Mouse (Mus musculus): Measurements from ENCODE around the gene Rnft2. TPM values are rescaled to one million over a fixed set of nuclear protein-coding genes. Genes with fewer than 3 reads are reported as not detected.

The Rnft2 gene
- polyA plus RNA-seq, 1 experiment from 2014 or later: 9.8 TPM

- H3K36me3 ChIP-seq: peaks cover 18% of the 10 kb centered on the region
- ATAC-seq (ENCODE audit: low FRiP score): no peak
- H3K27me3 ChIP-seq: 0 out of 2 replicates have a peak, but pooled peaks cover 20% of the 10 kb centered on the region
- peaks cover 20% of the 10 kb centered on the region for H3K4me1 ChIP-seq (replicated peaks)
- no peak overlapping the region for H3K4me3 ChIP-seq
- H3K4me2 ChIP-seq: no peak overlapping the region
- no peak overlapping the region for H3K9ac ChIP-seq
- H3K9me3 ChIP-seq: no peaks in the 10 kb centered on the region
- no peak overlapping the region for H3K27ac ChIP-seq
- WGBS: 40% methylated on average over 8 of the region's 8 CpGs
Observed at GRCm38 (mm10) chr5:118266309-118266708, 21.4 kb upstream of the Rnft2 start.

GRCm38 (mm10) chr5:118265366-118265765 is 20.4 kb upstream of the Rnft2 start:
- Histone ChIP-seq H3K4me2 (no peak overlapping the region), H3K4me1 (replicated peaks) (peaks cover 17% of the 10 kb centered on the region), H3K4me3 (no peak overlapping the region), H3K27ac (no peak overlapping the region), H3K9ac (no peak overlapping the region), H3K36me3 (peaks cover 28% of the 10 kb centered on the region), H3K27me3 (0 out of 2 replicates have a peak, but pooled peaks cover 12% of the 10 kb centered on the region), H3K9me3 (no peaks in the 10 kb centered on the region)
- no peak for ATAC-seq (ENCODE audit: low FRiP score)
- WGBS: 88% methylated on average over 5 of the region's 5 CpGs

- H3K4me1 ChIP-seq (replicated peaks): peaks cover 15% of the 10 kb centered on the region
- H3K9me3 ChIP-seq: no peaks in the 10 kb centered on the region
- no peak overlapping the region for H3K27ac ChIP-seq
- H3K4me2 ChIP-seq: no peak overlapping the region
- peaks cover 39% of the 10 kb centered on the region for H3K36me3 ChIP-seq
- 0 out of 2 replicates have a peak, but pooled peaks cover 9% of the 10 kb centered on the region for H3K27me3 ChIP-seq
- no peak for ATAC-seq (ENCODE audit: low FRiP score)
- WGBS: 66% methylated on average over 9 of the region's 9 CpGs
- H3K9ac ChIP-seq: no peak overlapping the region
- H3K4me3 ChIP-seq: no peak overlapping the region
Observed at GRCm38 (mm10) chr5:118264279-118264678, 19.4 kb upstream of the Rnft2 start.

- no peak overlapping the region for H3K9ac ChIP-seq
- H3K4me1 ChIP-seq (replicated peaks): peaks cover 22% of the 10 kb centered on the region
- H3K36me3 ChIP-seq: peaks cover 55% of the 10 kb centered on the region
- no peaks in the 10 kb centered on the region for H3K9me3 ChIP-seq
- no peak overlapping the region for H3K27ac ChIP-seq
- no peak overlapping the region for H3K4me2 ChIP-seq
- ATAC-seq (ENCODE audit: low FRiP score): no peak
- 98% methylated on average over 8 of the region's 8 CpGs for WGBS
- H3K27me3 ChIP-seq: no peaks in the 10 kb centered on the region
- H3K4me3 ChIP-seq: no peak overlapping the region
Observed at GRCm38 (mm10) chr5:118262418-118262817, 17.5 kb upstream of the Rnft2 start.

- no peak overlapping the region for H3K9ac ChIP-seq
- no peak overlapping the region for H3K4me2 ChIP-seq
- H3K27ac ChIP-seq: no peak overlapping the region
- H3K27me3 ChIP-seq: no peaks in the 10 kb centered on the region
- H3K4me1 ChIP-seq (replicated peaks): peaks cover 21% of the 10 kb centered on the region
- 95% methylated on average over 9 of the region's 9 CpGs for WGBS
- no peak overlapping the region for H3K4me3 ChIP-seq
- no peaks in the 10 kb centered on the region for H3K9me3 ChIP-seq
- H3K36me3 ChIP-seq: peaks cover 67% of the 10 kb centered on the region
- ATAC-seq (ENCODE audit: low FRiP score): no peak
Observed at GRCm38 (mm10) chr5:118261181-118261580, 16.3 kb upstream of the Rnft2 start.

GRCm38 (mm10) chr5:118260642-118261041 is 15.7 kb upstream of the Rnft2 start:
- Histone ChIP-seq H3K36me3 (peaks cover 70% of the 10 kb centered on the region), H3K4me2 (no peak overlapping the region), H3K4me1 (replicated peaks) (peaks cover 19% of the 10 kb centered on the region), H3K27me3 (no peaks in the 10 kb centered on the region), H3K9me3 (no peaks in the 10 kb centered on the region), H3K4me3 (no peak overlapping the region), H3K9ac (no peak overlapping the region), H3K27ac (no peak overlapping the region)
- ATAC-seq (ENCODE audit: low FRiP score): no peak
- 93% methylated on average over 11 of the region's 11 CpGs for WGBS

GRCm38 (mm10) chr5:118260055-118260454 is 15.1 kb upstream of the Rnft2 start:
- 89% methylated on average over 10 of the region's 10 CpGs for WGBS
- Histone ChIP-seq H3K27ac (no peak overlapping the region), H3K4me3 (no peak overlapping the region), H3K27me3 (no peaks in the 10 kb centered on the region), H3K4me1 (replicated peaks) (peaks cover 19% of the 10 kb centered on the region), H3K9me3 (no peaks in the 10 kb centered on the region), H3K4me2 (no peak overlapping the region), H3K36me3 (peaks cover 73% of the 10 kb centered on the region), H3K9ac (no peak overlapping the region)
- no peak for ATAC-seq (ENCODE audit: low FRiP score)

GRCm38 (mm10) chr5:118259636-118260035 is 14.7 kb upstream of the Rnft2 start:
- peaks cover 19% of the 10 kb centered on the region for H3K4me1 ChIP-seq (replicated peaks)
- 0 out of 2 replicates have a peak overlapping the region, but pooled peaks have one; percentile 5 for H3K9ac ChIP-seq
- H3K27ac ChIP-seq: no peak overlapping the region
- H3K4me2 ChIP-seq: no peak overlapping the region
- ATAC-seq (ENCODE audit: low FRiP score): no peak
- peaks cover 73% of the 10 kb centered on the region for H3K36me3 ChIP-seq
- no peaks in the 10 kb centered on the region for H3K9me3 ChIP-seq
- H3K4me3 ChIP-seq: no peak overlapping the region
- H3K27me3 ChIP-seq: no peaks in the 10 kb centered on the region
- 93% methylated on average over 6 of the region's 6 CpGs for WGBS

- Histone ChIP-seq H3K9me3 (no peaks in the 10 kb centered on the region), H3K27me3 (no peaks in the 10 kb centered on the region), H3K27ac (peak overlapping the region; percentile 44; the same call in 1 of the 2 replicates), H3K4me3 (no peak overlapping the region), H3K36me3 (peaks cover 73% of the 10 kb centered on the region), H3K9ac (0 out of 2 replicates have a peak overlapping the region, but pooled peaks have one; percentile 5), H3K4me1 (replicated peaks) (peaks cover 15% of the 10 kb centered on the region), H3K4me2 (no peak overlapping the region)
- 52% methylated on average over 6 of the region's 6 CpGs for WGBS
- no peak for ATAC-seq (ENCODE audit: low FRiP score)
Observed at GRCm38 (mm10) chr5:118259152-118259551, 14.2 kb upstream of the Rnft2 start.

GRCm38 (mm10) chr5:118256981-118257380 is 12.1 kb upstream of the Rnft2 start:
- Histone ChIP-seq H3K9ac (no peak overlapping the region), H3K4me3 (no peak overlapping the region), H3K9me3 (no peaks in the 10 kb centered on the region), H3K36me3 (peaks cover 61% of the 10 kb centered on the region), H3K4me1 (replicated peaks) (peaks cover 11% of the 10 kb centered on the region), H3K4me2 (no peak overlapping the region), H3K27me3 (no peaks in the 10 kb centered on the region), H3K27ac (no peak overlapping the region)
- WGBS: 97% methylated on average over 4 of the region's 4 CpGs
- ATAC-seq (ENCODE audit: low FRiP score): no peak

- no peak overlapping the region for H3K4me2 ChIP-seq
Observed at GRCm38 (mm10) chr5:118253551-118253950, 8.6 kb upstream of the Rnft2 start.

GRCm38 (mm10) chr5:118250987-118251386 is 6.1 kb upstream of the Rnft2 start:
- Histone ChIP-seq H3K4me1 (replicated peaks) (peaks cover 17% of the 10 kb centered on the region), H3K27ac (no peak overlapping the region), H3K36me3 (peaks cover 28% of the 10 kb centered on the region), H3K4me2 (no peak overlapping the region), H3K27me3 (no peaks in the 10 kb centered on the region), H3K9ac (no peak overlapping the region), H3K9me3 (no peaks in the 10 kb centered on the region), H3K4me3 (no peak overlapping the region)
- ATAC-seq (ENCODE audit: low FRiP score): no peak
- 70% methylated on average over 6 of the region's 7 CpGs for WGBS

More at GRCm38 (mm10) chr5:118253551-118253950, 8.6 kb upstream of the Rnft2 start:
- no peak for ATAC-seq (ENCODE audit: low FRiP score)
- Histone ChIP-seq H3K9me3 (no peaks in the 10 kb centered on the region), H3K9ac (no peak overlapping the region), H3K4me3 (no peak overlapping the region), H3K27me3 (no peaks in the 10 kb centered on the region), H3K27ac (no peak overlapping the region), H3K36me3 (peaks cover 42% of the 10 kb centered on the region), H3K4me1 (replicated peaks) (peaks cover 1% of the 10 kb centered on the region)
- 89% methylated on average over 3 of the region's 3 CpGs for WGBS

- Histone ChIP-seq H3K27me3 (no peaks in the 10 kb centered on the region), H3K9me3 (no peaks in the 10 kb centered on the region), H3K36me3 (peaks cover 29% of the 10 kb centered on the region), H3K4me2 (peak overlapping the region; percentile 93; the same call in 1 of the 2 replicates), H3K4me1 (replicated peaks) (peaks cover 35% of the 10 kb centered on the region), H3K9ac (no peak overlapping the region), H3K4me3 (no peak overlapping the region), H3K27ac (no peak overlapping the region)
- WGBS: 83% methylated on average over 8 of the region's 8 CpGs
- no peak for ATAC-seq (ENCODE audit: low FRiP score)
Observed at GRCm38 (mm10) chr5:118247378-118247777, 2.5 kb upstream of the Rnft2 start.
